Mouse (Mus musculus): ENCODE measurements around the gene Mrtfb. TPM values are rescaled to one million over a fixed set of nuclear protein-coding genes. Genes with fewer than 3 reads are reported as not detected.

Mrtfb gene
- polyA plus RNA-seq, 1 experiment from 2014 or later: 15.4 TPM

GRCm38 (mm10) chr16:13451991-13452390 is 195.7 kb downstream of the Mrtfb start:
- H3K9me3 ChIP-seq (ENCODE audit: control insufficient read depth, low read length): no peaks in the 10 kb centered on the region
- no peak for ATAC-seq (ENCODE audit: low FRiP score)
- no peak overlapping the region for H3K4me2 ChIP-seq (replicated peaks)
- WGBS: 80% methylated on average over 4 of the region's 4 CpGs
- H3K27me3 ChIP-seq (ENCODE audit: control insufficient read depth, insufficient read depth, low read length): peaks cover 17% of the 10 kb centered on the region
- H3K36me3 ChIP-seq (replicated peaks; ENCODE audit: control insufficient read depth, insufficient read depth): no peaks in the 10 kb centered on the region
- H3K4me1 ChIP-seq (replicated peaks; ENCODE audit: control insufficient read depth, insufficient read depth, low read length): peaks cover 7% of the 10 kb centered on the region; the same call in 1 of the 2 replicates
- no peak overlapping the region for H3K27ac ChIP-seq
- H3K9ac ChIP-seq: no peak overlapping the region
- H3K4me3 ChIP-seq (replicated peaks; ENCODE audit: low read length): no peak overlapping the region
- no peak for DNase-seq (ENCODE audit: low spot score)

GRCm38 (mm10) chr16:13452661-13453060 is 196.4 kb downstream of the Mrtfb start:
- Histone ChIP-seq H3K27ac (no peak overlapping the region), H3K4me1 (replicated peaks; ENCODE audit: control insufficient read depth, insufficient read depth, low read length) (peaks cover 7% of the 10 kb centered on the region; the same call in 1 of the 2 replicates), H3K9me3 (ENCODE audit: control insufficient read depth, low read length) (no peaks in the 10 kb centered on the region), H3K4me2 (replicated peaks) (no peak overlapping the region), H3K36me3 (replicated peaks; ENCODE audit: control insufficient read depth, insufficient read depth) (no peaks in the 10 kb centered on the region), H3K27me3 (ENCODE audit: control insufficient read depth, insufficient read depth, low read length) (peaks cover 17% of the 10 kb centered on the region), H3K4me3 (replicated peaks; ENCODE audit: low read length) (no peak overlapping the region), H3K9ac (no peak overlapping the region)
- DNase-seq (ENCODE audit: low spot score) (no peak), ATAC-seq (ENCODE audit: low FRiP score) (no peak)
- 84% methylated on average over 7 of the region's 7 CpGs for WGBS

- no peak overlapping the region for H3K4me3 ChIP-seq (replicated peaks; ENCODE audit: low read length)
- ATAC-seq (ENCODE audit: low FRiP score) (no peak), DNase-seq (ENCODE audit: low spot score) (no peak)
- H3K4me1 ChIP-seq (replicated peaks; ENCODE audit: control insufficient read depth, insufficient read depth, low read length): 0 out of 2 replicates have a peak, but pooled peaks cover under 1% of the 10 kb centered on the region
- WGBS: 25% methylated on average over 10 of the region's 10 CpGs
- H3K36me3 ChIP-seq (replicated peaks; ENCODE audit: control insufficient read depth, insufficient read depth): no peaks in the 10 kb centered on the region
- no peak overlapping the region for H3K9ac ChIP-seq
- H3K4me2 ChIP-seq (replicated peaks): no peak overlapping the region
- peaks cover 14% of the 10 kb centered on the region for H3K27me3 ChIP-seq (ENCODE audit: control insufficient read depth, insufficient read depth, low read length)
- no peaks in the 10 kb centered on the region for H3K9me3 ChIP-seq (ENCODE audit: control insufficient read depth, low read length)
- no peak overlapping the region for H3K27ac ChIP-seq
Observed at GRCm38 (mm10) chr16:13454026-13454600, 197.8 kb downstream of the Mrtfb start.

- no peak overlapping the region for H3K4me3 ChIP-seq (replicated peaks; ENCODE audit: low read length)
- no peaks in the 10 kb centered on the region for H3K4me1 ChIP-seq (replicated peaks; ENCODE audit: control insufficient read depth, insufficient read depth, low read length)
- H3K27me3 ChIP-seq (ENCODE audit: control insufficient read depth, insufficient read depth, low read length): peaks cover under 1% of the 10 kb centered on the region; the same call in 1 of the 2 replicates
- H3K4me2 ChIP-seq (replicated peaks): no peak overlapping the region
- no peak overlapping the region for H3K27ac ChIP-seq
- H3K9ac ChIP-seq: no peak overlapping the region
- no peaks in the 10 kb centered on the region for H3K36me3 ChIP-seq (replicated peaks; ENCODE audit: control insufficient read depth, insufficient read depth)
- no peak for ATAC-seq (ENCODE audit: low FRiP score)
- no peak for DNase-seq (ENCODE audit: low spot score)
- no peaks in the 10 kb centered on the region for H3K9me3 ChIP-seq (ENCODE audit: control insufficient read depth, low read length)
Observed at GRCm38 (mm10) chr16:13455560-13455959, 199.3 kb downstream of the Mrtfb start.

GRCm38 (mm10) chr16:13458556-13458955 is 202.3 kb downstream of the Mrtfb start:
- no peaks in the 10 kb centered on the region for H3K27me3 ChIP-seq (ENCODE audit: control insufficient read depth, insufficient read depth, low read length)
- no peak overlapping the region for H3K4me3 ChIP-seq (replicated peaks; ENCODE audit: low read length)
- no peak overlapping the region for H3K27ac ChIP-seq
- no peak overlapping the region for H3K4me2 ChIP-seq (replicated peaks)
- no peak for ATAC-seq (ENCODE audit: low FRiP score)
- no peaks in the 10 kb centered on the region for H3K9me3 ChIP-seq (ENCODE audit: control insufficient read depth, low read length)
- no peak overlapping the region for H3K9ac ChIP-seq
- H3K36me3 ChIP-seq (replicated peaks; ENCODE audit: control insufficient read depth, insufficient read depth): no peaks in the 10 kb centered on the region
- DNase-seq (ENCODE audit: low spot score): no peak
- no peaks in the 10 kb centered on the region for H3K4me1 ChIP-seq (replicated peaks; ENCODE audit: control insufficient read depth, insufficient read depth, low read length)

- Histone ChIP-seq H3K4me2 (replicated peaks) (no peak overlapping the region), H3K4me1 (replicated peaks; ENCODE audit: control insufficient read depth, insufficient read depth, low read length) (no peaks in the 10 kb centered on the region), H3K9ac (no peak overlapping the region), H3K36me3 (replicated peaks; ENCODE audit: control insufficient read depth, insufficient read depth) (no peaks in the 10 kb centered on the region), H3K27me3 (ENCODE audit: control insufficient read depth, insufficient read depth, low read length) (no peaks in the 10 kb centered on the region), H3K9me3 (ENCODE audit: control insufficient read depth, low read length) (no peaks in the 10 kb centered on the region), H3K27ac (no peak overlapping the region), H3K4me3 (replicated peaks; ENCODE audit: low read length) (no peak overlapping the region)
- WGBS: 32% methylated on average over 1 of the region's 1 CpGs
- no peak for DNase-seq (ENCODE audit: low spot score)
- no peak for ATAC-seq (ENCODE audit: low FRiP score)
Observed at GRCm38 (mm10) chr16:13460071-13460470, 203.8 kb downstream of the Mrtfb start.

GRCm38 (mm10) chr16:13460777-13461408 is 204.6 kb downstream of the Mrtfb start:
- Histone ChIP-seq H3K9ac (no peak overlapping the region), H3K27me3 (ENCODE audit: control insufficient read depth, insufficient read depth, low read length) (no peaks in the 10 kb centered on the region), H3K27ac (no peak overlapping the region), H3K9me3 (ENCODE audit: control insufficient read depth, low read length) (no peaks in the 10 kb centered on the region), H3K36me3 (replicated peaks; ENCODE audit: control insufficient read depth, insufficient read depth) (no peaks in the 10 kb centered on the region), H3K4me1 (replicated peaks; ENCODE audit: control insufficient read depth, insufficient read depth, low read length) (no peaks in the 10 kb centered on the region), H3K4me2 (replicated peaks) (no peak overlapping the region), H3K4me3 (replicated peaks; ENCODE audit: low read length) (no peak overlapping the region)
- DNase-seq (ENCODE audit: low spot score): no peak
- no peak for ATAC-seq (ENCODE audit: low FRiP score)
- 73% methylated on average over 3 of the region's 3 CpGs for WGBS

- Histone ChIP-seq H3K4me3 (replicated peaks; ENCODE audit: low read length) (no peak overlapping the region), H3K4me1 (replicated peaks; ENCODE audit: control insufficient read depth, insufficient read depth, low read length) (no peaks in the 10 kb centered on the region), H3K9ac (no peak overlapping the region), H3K4me2 (replicated peaks) (no peak overlapping the region), H3K27ac (no peak overlapping the region), H3K36me3 (replicated peaks; ENCODE audit: control insufficient read depth, insufficient read depth) (no peaks in the 10 kb centered on the region), H3K9me3 (ENCODE audit: control insufficient read depth, low read length) (no peaks in the 10 kb centered on the region), H3K27me3 (ENCODE audit: control insufficient read depth, insufficient read depth, low read length) (no peaks in the 10 kb centered on the region)
- WGBS: 82% methylated on average over 5 of the region's 5 CpGs
- DNase-seq (ENCODE audit: low spot score) (no peak), ATAC-seq (ENCODE audit: low FRiP score) (no peak)
Observed at GRCm38 (mm10) chr16:13464662-13465061, 208.4 kb downstream of the Mrtfb start.
